Mouse (Mus musculus): ENCODE measurements around the gene Dirc2. TPM values are rescaled to one million over a fixed set of nuclear protein-coding genes. Genes with fewer than 3 reads are reported as not detected.
A peak's percentile ranks its signal among the peaks of the same experiment; 100 is the strongest.

The Dirc2 gene
- polyA plus RNA-seq, 1 experiment from 2014 or later, result 30.8 TPM

DNA sequence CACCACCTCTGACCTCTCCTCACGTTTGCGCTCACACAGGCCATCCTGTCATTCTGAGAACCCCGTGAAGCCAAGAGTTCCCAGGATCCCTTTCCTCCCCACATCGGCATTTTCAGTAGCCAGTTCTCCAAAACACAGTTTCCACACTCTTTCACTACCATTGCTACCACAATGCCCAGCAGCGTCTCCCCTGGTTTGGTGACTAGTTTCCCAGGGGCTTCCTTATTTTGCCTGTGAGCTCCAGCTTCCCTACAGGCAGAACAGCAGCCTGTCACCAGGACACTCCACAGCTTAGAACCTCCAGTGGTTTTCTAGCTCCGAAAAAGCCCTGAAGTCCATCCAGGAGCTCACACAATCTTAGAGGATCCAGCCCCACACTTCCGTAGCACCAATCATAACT, 19.8 kb downstream of the Dirc2 start:
- Histone ChIP-seq H3K4me1 (replicated peaks) (peaks cover 6% of the 10 kb centered on the region; the same call in 1 of the 2 replicates), H3K36me3 (no peaks in the 10 kb centered on the region; the same call in 1 of the 2 replicates), H3K4me2 (no peak overlapping the region), H3K27me3 (no peaks in the 10 kb centered on the region), H3K9ac (no peak overlapping the region), H3K9me3 (no peaks in the 10 kb centered on the region), H3K4me3 (no peak overlapping the region), H3K27ac (no peak overlapping the region)
- no peak for ATAC-seq (ENCODE audit: low FRiP score)
- 78% methylated on average over 7 of the region's 7 CpGs for WGBS

DNA sequence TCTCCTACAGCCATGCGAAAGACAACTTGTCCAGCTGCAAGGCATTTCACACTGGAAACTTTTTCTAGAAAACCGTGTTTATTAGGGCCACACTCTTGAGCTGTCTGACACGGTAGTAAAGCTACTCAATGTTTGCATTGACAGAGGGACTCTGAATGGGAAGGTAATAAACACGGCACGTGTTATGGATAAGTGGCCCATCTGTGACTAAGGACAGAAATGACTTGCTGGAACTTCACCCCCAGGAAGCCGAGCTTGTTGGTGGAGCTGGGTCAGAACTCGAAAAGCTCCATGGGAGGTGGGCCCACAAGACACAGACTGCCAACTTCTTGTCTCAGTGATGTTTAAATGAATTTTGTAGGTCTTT, 20.9 kb downstream of the Dirc2 start:
- no peak for ATAC-seq (ENCODE audit: low FRiP score)
- Histone ChIP-seq H3K4me3 (no peak overlapping the region), H3K27me3 (no peaks in the 10 kb centered on the region), H3K9ac (no peak overlapping the region), H3K27ac (no peak overlapping the region), H3K9me3 (no peaks in the 10 kb centered on the region), H3K4me2 (no peak overlapping the region), H3K4me1 (replicated peaks) (peaks cover 6% of the 10 kb centered on the region; the same call in 1 of the 2 replicates), H3K36me3 (no peaks in the 10 kb centered on the region; the same call in 1 of the 2 replicates)
- 89% methylated on average over 7 of the region's 7 CpGs for WGBS

DNA sequence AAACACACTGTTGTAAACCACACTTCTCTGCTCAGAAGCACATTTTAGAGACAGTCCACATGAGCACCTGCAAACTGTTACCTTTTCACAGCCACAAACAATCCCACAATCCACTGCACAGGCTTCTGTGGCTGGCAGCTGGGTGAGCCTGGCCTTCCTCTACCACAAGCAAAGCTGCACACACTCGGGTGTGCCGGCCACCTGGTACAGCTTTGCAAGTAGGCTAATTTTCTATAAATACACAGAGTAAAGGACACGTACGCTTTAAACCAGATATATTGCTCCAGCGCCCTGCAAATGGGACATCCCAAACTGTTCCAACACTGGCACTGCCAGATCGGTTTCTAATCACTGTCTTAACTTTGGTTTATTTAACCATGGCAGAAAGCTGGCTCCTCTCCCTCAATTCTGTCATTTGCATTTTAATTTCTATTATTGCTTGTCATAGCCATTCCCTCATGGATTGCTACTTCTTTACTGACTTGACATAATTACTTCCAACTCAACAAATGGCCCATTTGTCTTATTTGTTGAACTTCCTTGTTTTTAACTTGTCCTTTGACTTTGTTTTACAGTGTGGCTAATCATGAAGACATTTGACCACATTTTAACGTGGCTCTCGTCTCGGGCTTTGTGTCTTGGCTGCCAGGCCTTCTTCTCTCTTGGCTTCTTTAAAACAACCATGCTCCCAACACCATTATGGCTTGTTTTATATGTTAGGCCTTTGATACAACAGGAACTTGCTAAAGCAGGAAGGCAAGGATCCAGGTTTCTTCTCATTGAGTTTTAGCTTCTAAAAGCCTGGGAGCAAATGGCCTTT, 21.5 kb downstream of the Dirc2 start:
- ATAC-seq (ENCODE audit: low FRiP score), result no peak
- H3K4me3 ChIP-seq, result no peak overlapping the region
- H3K9me3 ChIP-seq, result no peaks in the 10 kb centered on the region
- 76% methylated on average over 9 of the region's 9 CpGs for WGBS
- H3K9ac ChIP-seq, result no peak overlapping the region
- H3K36me3 ChIP-seq, result no peaks in the 10 kb centered on the region; the same call in 1 of the 2 replicates
- no peaks in the 10 kb centered on the region for H3K27me3 ChIP-seq
- no peak overlapping the region for H3K4me2 ChIP-seq
- 0 out of 2 replicates have a peak overlapping the region, but pooled peaks have one; percentile 4 for H3K27ac ChIP-seq
- peaks cover 6% of the 10 kb centered on the region; the same call in 1 of the 2 replicates for H3K4me1 ChIP-seq (replicated peaks)

DNA sequence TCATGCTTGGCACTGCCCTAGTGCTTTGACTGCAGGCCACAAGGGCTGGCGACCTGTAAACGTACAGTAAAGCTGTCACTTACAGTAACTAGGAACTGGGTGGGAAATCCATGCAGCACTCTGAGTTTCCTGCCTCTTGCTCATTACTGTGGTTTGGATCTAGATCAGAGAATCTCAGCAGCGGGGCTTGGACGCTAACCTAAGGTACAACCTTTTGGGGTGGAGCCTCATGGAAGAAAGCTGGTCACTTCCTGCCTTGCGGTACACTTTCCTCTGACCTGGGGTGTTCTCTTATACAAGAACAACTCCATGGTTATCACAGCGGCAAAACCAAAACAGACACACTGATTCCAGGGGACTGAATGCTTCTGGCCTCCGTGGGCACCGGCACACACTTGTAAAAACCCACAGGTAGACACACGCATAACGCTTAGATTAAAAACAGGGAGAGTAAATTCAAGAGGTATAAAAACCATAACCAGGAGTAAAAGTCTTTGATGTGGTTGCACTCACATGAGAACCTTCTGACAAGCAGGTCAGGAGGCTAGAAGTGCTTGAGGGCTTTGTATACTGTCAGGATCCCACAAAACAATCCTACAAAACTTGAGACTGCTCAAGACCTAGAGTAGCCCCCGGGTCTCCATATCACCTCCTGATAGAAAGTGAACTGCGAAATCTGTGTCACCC, 26.8 kb downstream of the Dirc2 start:
- 93% methylated on average over 12 of the region's 12 CpGs for WGBS
- no peaks in the 10 kb centered on the region for H3K9me3 ChIP-seq

DNA sequence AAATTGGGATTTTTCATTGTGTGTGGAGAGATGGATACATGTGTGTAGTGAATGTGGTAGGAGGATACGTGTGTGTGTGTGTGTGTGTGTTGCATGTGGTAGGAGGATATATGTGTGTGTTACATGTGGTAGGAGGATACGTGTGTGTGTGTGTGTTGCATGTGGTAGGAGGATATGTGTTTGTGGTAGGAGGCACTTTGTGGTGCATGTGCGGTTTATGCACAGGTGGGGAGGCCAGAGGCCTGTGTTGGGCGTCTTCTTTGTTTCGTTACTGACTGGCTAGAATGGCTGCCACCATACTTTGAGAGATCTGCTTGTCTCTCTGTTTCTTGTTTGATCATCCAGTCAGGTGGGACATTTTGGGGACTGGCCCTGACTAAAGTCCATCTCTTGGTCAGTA, 27.5 kb downstream of the Dirc2 start:
- Histone ChIP-seq H3K9me3 (no peaks in the 10 kb centered on the region), H3K36me3 (no peaks in the 10 kb centered on the region; the same call in 1 of the 2 replicates), H3K4me2 (no peak overlapping the region), H3K4me3 (no peak overlapping the region), H3K27me3 (no peaks in the 10 kb centered on the region), H3K4me1 (replicated peaks) (peaks cover 13% of the 10 kb centered on the region), H3K27ac (no peak overlapping the region), H3K9ac (no peak overlapping the region)
- WGBS, result 96% methylated on average over 5 of the region's 5 CpGs
- ATAC-seq (ENCODE audit: low FRiP score), result no peak

More for the DNA sequence above, 26.8 kb downstream of the Dirc2 start:
- H3K4me2 ChIP-seq, result no peak overlapping the region
- no peak overlapping the region for H3K9ac ChIP-seq
- H3K27me3 ChIP-seq, result no peaks in the 10 kb centered on the region
- no peak for ATAC-seq (ENCODE audit: low FRiP score)
- no peaks in the 10 kb centered on the region; the same call in 1 of the 2 replicates for H3K36me3 ChIP-seq
- H3K4me3 ChIP-seq, result no peak overlapping the region
- H3K4me1 ChIP-seq (replicated peaks), result peaks cover 16% of the 10 kb centered on the region
- H3K27ac ChIP-seq, result no peak overlapping the region

GRCm38 (mm10) chr16:35740943-35741342, 28.2 kb downstream of the Dirc2 start:
- no peak overlapping the region for H3K27ac ChIP-seq
- WGBS, result 83% methylated on average over 6 of the region's 6 CpGs
- ATAC-seq (ENCODE audit: low FRiP score), result no peak

GRCm38 (mm10) chr16:35740357-35740756, 28.8 kb downstream of the Dirc2 start:
- H3K9ac ChIP-seq, result no peak overlapping the region
- whole genome bisulfite sequencing, result 82% methylated on average over 12 of the region's 12 CpGs
- no peak for ATAC-seq (ENCODE audit: low FRiP score)

More at GRCm38 (mm10) chr16:35740943-35741342, 28.2 kb downstream of the Dirc2 start:
- Histone ChIP-seq H3K27me3 (no peaks in the 10 kb centered on the region), H3K4me1 (replicated peaks) (peaks cover 13% of the 10 kb centered on the region), H3K4me2 (no peak overlapping the region), H3K36me3 (no peaks in the 10 kb centered on the region), H3K9ac (no peak overlapping the region), H3K4me3 (no peak overlapping the region), H3K9me3 (no peaks in the 10 kb centered on the region)

GRCm38 (mm10) chr16:35739548-35739947, 29.6 kb downstream of the Dirc2 start:
- Histone ChIP-seq H3K9ac (no peak overlapping the region), H3K4me3 (no peak overlapping the region), H3K4me1 (replicated peaks) (peaks cover 13% of the 10 kb centered on the region), H3K9me3 (no peaks in the 10 kb centered on the region), H3K36me3 (0 out of 2 replicates have a peak, but pooled peaks cover 3% of the 10 kb centered on the region), H3K27me3 (no peaks in the 10 kb centered on the region), H3K4me2 (no peak overlapping the region), H3K27ac (no peak overlapping the region)
- WGBS, result 78% methylated on average over 1 of the region's 1 CpGs
- ATAC-seq (ENCODE audit: low FRiP score), result no peak

More at GRCm38 (mm10) chr16:35740357-35740756, 28.8 kb downstream of the Dirc2 start:
- H3K4me2 ChIP-seq, result no peak overlapping the region
- no peak overlapping the region for H3K27ac ChIP-seq
- no peaks in the 10 kb centered on the region for H3K9me3 ChIP-seq
- H3K36me3 ChIP-seq, result no peaks in the 10 kb centered on the region
- H3K4me3 ChIP-seq, result no peak overlapping the region
- peaks cover 13% of the 10 kb centered on the region for H3K4me1 ChIP-seq (replicated peaks)
- no peaks in the 10 kb centered on the region for H3K27me3 ChIP-seq

DNA sequence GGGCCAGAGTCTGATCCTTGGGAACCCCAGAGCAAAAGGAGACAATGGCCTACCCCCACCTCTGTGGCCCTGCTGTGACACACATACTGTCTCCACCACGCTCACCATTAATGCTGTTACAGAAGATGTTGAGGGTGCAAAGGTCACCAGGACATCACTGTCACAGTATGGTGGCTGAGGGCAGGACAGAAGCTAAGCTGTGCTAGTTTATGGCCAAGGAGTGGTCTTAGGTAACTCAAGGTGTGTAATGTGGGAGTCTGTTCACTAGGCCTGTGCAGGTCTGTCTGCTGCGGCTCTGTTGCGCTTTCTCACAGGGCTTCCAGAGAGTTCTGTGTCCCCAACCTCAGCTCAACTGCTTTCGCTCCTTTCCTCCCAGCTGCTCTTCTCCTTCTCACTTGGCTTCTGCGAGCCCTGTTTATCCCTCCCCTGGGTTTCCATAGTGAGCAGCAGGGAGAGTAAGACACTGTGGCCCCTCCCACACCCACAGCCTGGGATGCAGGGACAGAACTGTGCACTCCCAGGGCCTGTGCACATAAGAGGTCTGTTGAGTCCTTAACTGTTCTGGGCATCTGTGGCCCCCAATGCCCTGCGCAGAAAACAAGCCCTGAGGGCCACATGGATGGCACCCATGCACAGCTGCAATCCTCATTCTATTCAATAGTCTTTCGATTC, 30.9 kb downstream of the Dirc2 start:
- no peak overlapping the region for H3K4me2 ChIP-seq
- ATAC-seq (ENCODE audit: low FRiP score), result no peak
- no peak overlapping the region for H3K4me3 ChIP-seq
- 0 out of 2 replicates have a peak, but pooled peaks cover 3% of the 10 kb centered on the region for H3K36me3 ChIP-seq
- peaks cover 13% of the 10 kb centered on the region for H3K4me1 ChIP-seq (replicated peaks)
- 59% methylated on average over 7 of the region's 7 CpGs for WGBS
- no peak overlapping the region for H3K9ac ChIP-seq
- no peaks in the 10 kb centered on the region for H3K9me3 ChIP-seq
- H3K27ac ChIP-seq, result 0 out of 2 replicates have a peak overlapping the region, but pooled peaks have one; percentile 19
- no peaks in the 10 kb centered on the region for H3K27me3 ChIP-seq

DNA sequence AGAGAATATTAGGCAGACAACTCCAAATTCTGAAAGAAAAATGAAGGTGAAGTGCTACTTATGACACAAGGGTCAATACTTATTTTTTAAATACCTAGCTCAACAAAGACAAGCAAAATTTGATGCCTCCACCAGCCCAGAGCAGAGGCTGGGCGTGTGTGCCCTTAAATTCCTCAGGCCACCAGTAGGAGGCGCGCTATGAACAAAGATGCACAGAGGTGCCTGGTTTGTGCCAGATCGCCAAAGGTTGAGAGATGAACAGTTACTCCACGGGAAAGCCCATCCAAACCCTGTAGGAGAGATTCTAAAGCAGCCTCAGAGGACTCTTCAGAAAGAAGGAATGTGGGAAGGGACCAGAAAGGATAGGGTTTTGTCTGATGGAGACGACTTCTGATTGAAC, 35.1 kb downstream of the Dirc2 start:
- Histone ChIP-seq H3K4me2 (no peak overlapping the region), H3K4me1 (replicated peaks) (peaks cover 19% of the 10 kb centered on the region), H3K27ac (no peak overlapping the region), H3K9ac (no peak overlapping the region), H3K4me3 (no peak overlapping the region), H3K9me3 (no peaks in the 10 kb centered on the region), H3K27me3 (no peaks in the 10 kb centered on the region), H3K36me3 (peaks cover 17% of the 10 kb centered on the region; the same call in 1 of the 2 replicates)
- 16% methylated on average over 6 of the region's 6 CpGs for WGBS
- ATAC-seq (ENCODE audit: low FRiP score), result no peak

GRCm38 (mm10) chr16:35732096-35732495, 37.1 kb downstream of the Dirc2 start:
- Histone ChIP-seq H3K4me2 (no peak overlapping the region), H3K27me3 (no peaks in the 10 kb centered on the region), H3K27ac (no peak overlapping the region), H3K4me1 (replicated peaks) (peaks cover 9% of the 10 kb centered on the region; the same call in 1 of the 2 replicates), H3K36me3 (peaks cover 28% of the 10 kb centered on the region; the same call in 1 of the 2 replicates), H3K4me3 (no peak overlapping the region), H3K9me3 (no peaks in the 10 kb centered on the region), H3K9ac (no peak overlapping the region)
- 68% methylated on average over 7 of the region's 7 CpGs for WGBS
- ATAC-seq (ENCODE audit: low FRiP score), result no peak
